Mouse (Mus musculus) forebrain, embryonic 16.5 days (tissue): ENCODE measurements around the gene Gm43518. TPM values are rescaled to one million over a fixed set of nuclear protein-coding genes. Genes with fewer than 3 reads are reported as not detected.
A peak's percentile ranks its signal among the peaks of the same experiment; 100 is the strongest.

Experiments
- ATAC-seq: fragments of 200-750 bp; cut with Nextera tagmentation; 2 replicates; pipeline ENCODE4 v1.8.0; 2017; ENCODE audit warnings: mild to moderate bottlenecking, moderate library complexity
- H3K27ac ChIP-seq: fragments of 300-500 bp; sonication (generic); 2 replicates; pipeline ENCODE4 v1.5.1; 2014; ENCODE audit warnings: low read length, control low read depth
- H3K27me3 ChIP-seq: fragments of 300-500 bp; sonication (generic); replicated peaks from 2 replicates; pipeline ENCODE4 v1.6.1; 2014; ENCODE audit warnings: low read length; ENCODE audit not compliant: control insufficient read depth, insufficient read depth
- H3K36me3 ChIP-seq: fragments of 300-500 bp; sonication (generic); 2 replicates; pipeline ENCODE4 v1.6.1; 2014; ENCODE audit not compliant: control insufficient read depth, insufficient read depth
- H3K4me1 ChIP-seq: fragments of 300-500 bp; sonication (generic); replicated peaks from 2 replicates; pipeline ENCODE4 v1.6.1; 2014; ENCODE audit warnings: low read length; ENCODE audit not compliant: control insufficient read depth, insufficient read depth
- H3K4me2 ChIP-seq: fragments of 300-500 bp; sonication (generic); 2 replicates; pipeline ENCODE4 v1.6.1; 2014; ENCODE audit warnings: mild to moderate bottlenecking, low read length, control low read depth
- H3K4me3 ChIP-seq: fragments of 300-500 bp; sonication (generic); replicated peaks from 2 replicates; pipeline ENCODE4 v1.5.1; 2014; ENCODE audit warnings: mild to moderate bottlenecking, low read length, control low read depth
- H3K9ac ChIP-seq: fragments of 300-500 bp; sonication (generic); replicated peaks from 2 replicates; pipeline ENCODE4 v1.6.1; 2014; ENCODE audit warnings: low read depth, low read length, control low read depth
- H3K9me3 ChIP-seq: fragments of 300-500 bp; sonication (generic); 2 replicates; pipeline ENCODE4 v1.6.1; 2016; ENCODE audit warnings: low read length; ENCODE audit not compliant: control insufficient read depth
- WGBS: fragments of 180-500 bp; shearing (Covaris S2); extraction: QIAGEN DNeasy Blood & Tissue Kit; methylation state at CpG from one replicate; pipeline ENCODE4 v1.1.7; 2014; 5-methylcytosine and 5-hydroxymethylcytosine counted together
- polyA plus RNA-seq: library from polyadenylated mRNA; unstranded; fragments of >200 nt; fragmentation: Nextera tagmentation; extraction: Ambion mirVana; gene quantifications from 2 replicates; pipeline ENCODE4 v1.2.1, GENCODE M21; 2015

Gm43518 gene
- polyA plus RNA-seq, 1 experiment from 2014 or later = 2.4 TPM

GRCm38 (mm10) chr5:123972453-123972852, 45.2 kb downstream of the Gm43518 start:
- ATAC-seq = no peak
- Histone ChIP-seq H3K9ac (no peak overlapping the region), H3K4me1 (peaks cover 21% of the 10 kb centered on the region), H3K9me3 (no peaks in the 10 kb centered on the region), H3K4me2 (no peak overlapping the region), H3K36me3 (no peaks in the 10 kb centered on the region), H3K4me3 (no peak overlapping the region), H3K27me3 (no peaks in the 10 kb centered on the region), H3K27ac (no peak overlapping the region)
- 59% methylated on average over 6 of the region's 6 CpGs for WGBS

GRCm38 (mm10) chr5:123973299-123974178, 46.3 kb downstream of the Gm43518 start, which contains the start of gene Hip1r:
Gene Hip1r (plus strand): TSS chr5:123973628.
- no peaks in the 10 kb centered on the region for H3K27me3 ChIP-seq
- under 1% methylated on average over 96 of the region's 106 CpGs for WGBS
- H3K4me2 ChIP-seq = peak within 1 kb of the TSS; percentile 87
- H3K9ac ChIP-seq = peak within 1 kb of the TSS; percentile 79
- ATAC-seq = peak; percentile 82
- H3K4me1 ChIP-seq = peaks cover 21% of the 10 kb centered on the region
- no peaks in the 10 kb centered on the region for H3K36me3 ChIP-seq
- no peak within 1 kb of the TSS for H3K27ac ChIP-seq
- peak within 1 kb of the TSS; percentile 78 for H3K4me3 ChIP-seq
- no peaks in the 10 kb centered on the region for H3K9me3 ChIP-seq

GRCm38 (mm10) chr5:123974179-123974485, 46.9 kb downstream of the Gm43518 start:
- Histone ChIP-seq H3K27me3 (no peaks in the 10 kb centered on the region), H3K4me3 (peak overlapping the region; percentile 78), H3K36me3 (no peaks in the 10 kb centered on the region), H3K9me3 (no peaks in the 10 kb centered on the region), H3K4me1 (peaks cover 21% of the 10 kb centered on the region), H3K4me2 (peak overlapping the region; percentile 87), H3K9ac (peak overlapping the region; percentile 79), H3K27ac (no peak overlapping the region)
- WGBS = 2% methylated on average over 14 of the region's 14 CpGs
- ATAC-seq = no peak

- Histone ChIP-seq H3K4me2 (peak overlapping the region; percentile 87), H3K4me1 (peaks cover 21% of the 10 kb centered on the region), H3K4me3 (peak overlapping the region; percentile 78), H3K27ac (no peak overlapping the region), H3K9ac (peak overlapping the region; percentile 79; the same call in 1 of the 2 replicates), H3K27me3 (no peaks in the 10 kb centered on the region), H3K9me3 (no peaks in the 10 kb centered on the region), H3K36me3 (no peaks in the 10 kb centered on the region)
- no peak for ATAC-seq
- 16% methylated on average over 11 of the region's 11 CpGs for WGBS
These were observed 47.4 kb downstream of the Gm43518 start for GRCm38 (mm10) chr5:123974616-123975111.

GRCm38 (mm10) chr5:123975668-123976180, 48.5 kb downstream of the Gm43518 start:
- H3K4me1 ChIP-seq = peaks cover 21% of the 10 kb centered on the region
- WGBS = 72% methylated on average over 6 of the region's 6 CpGs
- no peak overlapping the region for H3K27ac ChIP-seq
- H3K9ac ChIP-seq = no peak overlapping the region
- H3K9me3 ChIP-seq = no peaks in the 10 kb centered on the region
- no peak overlapping the region for H3K4me3 ChIP-seq
- H3K27me3 ChIP-seq = no peaks in the 10 kb centered on the region
- no peaks in the 10 kb centered on the region for H3K36me3 ChIP-seq
- ATAC-seq = no peak
- no peak overlapping the region for H3K4me2 ChIP-seq

GRCm38 (mm10) chr5:123977231-123977630, 50.0 kb downstream of the Gm43518 start:
- Histone ChIP-seq H3K9me3 (no peaks in the 10 kb centered on the region), H3K4me3 (no peak overlapping the region), H3K27me3 (no peaks in the 10 kb centered on the region), H3K27ac (no peak overlapping the region), H3K4me1 (peaks cover 24% of the 10 kb centered on the region), H3K4me2 (no peak overlapping the region), H3K36me3 (no peaks in the 10 kb centered on the region), H3K9ac (no peak overlapping the region)
- WGBS = 48% methylated on average over 3 of the region's 3 CpGs
- no peak for ATAC-seq

GRCm38 (mm10) chr5:123978131-123978530, 50.9 kb downstream of the Gm43518 start:
- no peak for ATAC-seq
- H3K36me3 ChIP-seq = no peaks in the 10 kb centered on the region
- H3K9ac ChIP-seq = no peak overlapping the region
- no peak overlapping the region for H3K4me3 ChIP-seq
- H3K27ac ChIP-seq = no peak overlapping the region
- WGBS = 76% methylated on average over 5 of the region's 5 CpGs
- peaks cover 23% of the 10 kb centered on the region for H3K4me1 ChIP-seq
- no peaks in the 10 kb centered on the region for H3K9me3 ChIP-seq
- no peak overlapping the region for H3K4me2 ChIP-seq
- H3K27me3 ChIP-seq = no peaks in the 10 kb centered on the region

- peaks cover 18% of the 10 kb centered on the region for H3K4me1 ChIP-seq
- WGBS = 79% methylated on average over 18 of the region's 18 CpGs
These were observed 52.2 kb downstream of the Gm43518 start for GRCm38 (mm10) chr5:123979221-123979979.

GRCm38 (mm10) chr5:123979980-123980369, 52.8 kb downstream of the Gm43518 start:
- Histone ChIP-seq H3K27ac (no peak overlapping the region), H3K4me3 (no peak overlapping the region), H3K4me1 (peaks cover 12% of the 10 kb centered on the region), H3K9ac (no peak overlapping the region), H3K36me3 (no peaks in the 10 kb centered on the region), H3K9me3 (no peaks in the 10 kb centered on the region), H3K4me2 (no peak overlapping the region), H3K27me3 (no peaks in the 10 kb centered on the region)
- ATAC-seq = no peak
- 71% methylated on average over 4 of the region's 4 CpGs for WGBS

More at GRCm38 (mm10) chr5:123979221-123979979, 52.2 kb downstream of the Gm43518 start:
- H3K36me3 ChIP-seq = no peaks in the 10 kb centered on the region
- no peak for ATAC-seq
- no peak overlapping the region for H3K9ac ChIP-seq
- no peaks in the 10 kb centered on the region for H3K27me3 ChIP-seq
- H3K27ac ChIP-seq = no peak overlapping the region
- no peak overlapping the region for H3K4me2 ChIP-seq
- H3K9me3 ChIP-seq = no peaks in the 10 kb centered on the region
- H3K4me3 ChIP-seq = no peak overlapping the region
